Mouse (Mus musculus) C2C12 (cell line): ENCODE results near the gene Stk17b. TPM values are rescaled to one million over a fixed set of nuclear protein-coding genes. Genes with fewer than 3 reads are reported as not detected.
"Not testable (repeated sequence)": the region's sequence is repeated elsewhere in the genome, so short reads cannot be mapped to it uniquely, and the experiment has no call there.

ENCODE experiments used
- H3K27me3 ChIP-seq: one replicate; pipeline ENCODE4 v1.6.1; 2011; ENCODE audit not compliant: control insufficient read depth, insufficient read depth, insufficient read length
- H3K36me3 ChIP-seq: one replicate; pipeline ENCODE4 v1.6.1; 2011; ENCODE audit not compliant: control insufficient read depth, insufficient read depth
- H3K4me3 ChIP-seq: one replicate; pipeline ENCODE4 v1.5.1; 2011; ENCODE audit warnings: mild to moderate bottlenecking, control low read depth; ENCODE audit not compliant: poor library complexity, insufficient read depth, severe bottlenecking
- H3K79me2 ChIP-seq: one replicate; pipeline ENCODE4 v1.6.1; 2011; ENCODE audit not compliant: control insufficient read depth, insufficient read depth
- H3K79me3 ChIP-seq: one replicate; pipeline ENCODE4 v1.6.1; 2011; ENCODE audit warnings: low read depth, control low read depth
- H3ac ChIP-seq: one replicate; pipeline ENCODE3; 2011; ENCODE audit warnings: low read depth; ENCODE audit not compliant: control insufficient read depth, insufficient read length
- CEBPB ChIP-seq: IDR thresholded peaks from one replicate; pipeline ENCODE4 v1.6.1; 2011; ENCODE audit warnings: low read depth, mild to moderate bottlenecking, control low read depth, moderate library complexity
- CTCF ChIP-seq: IDR thresholded peaks from one replicate; pipeline ENCODE4 v1.5.1; 2011; ENCODE audit not compliant: control insufficient read depth, insufficient read depth, insufficient read length
- FOSL1 ChIP-seq: IDR thresholded peaks from one replicate; pipeline ENCODE4 v1.8.0; 2011; ENCODE audit warnings: mild to moderate bottlenecking, low read length; ENCODE audit not compliant: poor library complexity, insufficient read depth, severe bottlenecking
- MAX ChIP-seq: IDR thresholded peaks from one replicate; pipeline ENCODE4 v1.6.1; 2011; ENCODE audit warnings: mild to moderate bottlenecking, control low read depth
- MYOD1 ChIP-seq: IDR thresholded peaks from one replicate; pipeline ENCODE4 v1.6.1; 2011; ENCODE audit warnings: low read depth; ENCODE audit not compliant: control insufficient read depth, insufficient read length
- MYOG ChIP-seq: IDR thresholded peaks from one replicate; pipeline ENCODE4 v1.6.1; 2011; ENCODE audit not compliant: control insufficient read depth, insufficient read length; ENCODE audit errors: extremely low read depth
- USF1 ChIP-seq: IDR thresholded peaks from one replicate; pipeline ENCODE4 v1.6.1; 2011; ENCODE audit warnings: low read depth, mild to moderate bottlenecking, control low read depth, moderate library complexity
- polyA plus RNA-seq: library from polyadenylated mRNA; unstranded; fragments of >200 nt; fragmentation: generic; extraction: Trizol; gene quantifications from one replicate; pipeline ENCODE4 v1.2.1, GENCODE M21; 2012; ENCODE audit warnings: missing spikeins

Gene Stk17b
- polyA plus RNA-seq, 1 experiment = 7.3 TPM

- Histone ChIP-seq H3K4me3 (no peak overlapping the region), H3K27me3 (no peaks in the 10 kb centered on the region), H3K79me2 (no peaks in the 10 kb centered on the region), H3K36me3 (no peaks in the 10 kb centered on the region), H3K79me3 (no peaks in the 10 kb centered on the region), H3ac (no peak overlapping the region)
- no peak for TF ChIP-seq MYOG
- no peak for TF ChIP-seq CEBPB
These were observed 36.5 kb downstream of the Stk17b start for GRCm38 (mm10) chr1:53748571-53748970.

GRCm38 (mm10) chr1:53746001-53746400 lies 39.0 kb downstream of the Stk17b start:
- Histone ChIP-seq H3K36me3 (no peaks in the 10 kb centered on the region), H3K79me2 (no peaks in the 10 kb centered on the region), H3K27me3 (no peaks in the 10 kb centered on the region), H3ac (no peak overlapping the region), H3K4me3 (no peak overlapping the region), H3K79me3 (no peaks in the 10 kb centered on the region)
- TF ChIP-seq FOSL1 (no peak), CTCF (no peak), MYOG (no peak), MYOD1 (no peak), MAX (no peak), CEBPB (no peak), USF1 (no peak)

- no peaks in the 10 kb centered on the region for H3K27me3 ChIP-seq
- no peak overlapping the region for H3ac ChIP-seq
- no peaks in the 10 kb centered on the region for H3K79me2 ChIP-seq
- no peaks in the 10 kb centered on the region for H3K79me3 ChIP-seq
- TF ChIP-seq MYOD1 (no peak), FOSL1 (no peak), MAX (no peak), CTCF (no peak), USF1 (no peak), CEBPB (no peak), MYOG (no peak)
- no peaks in the 10 kb centered on the region for H3K36me3 ChIP-seq
- no peak overlapping the region for H3K4me3 ChIP-seq
These were observed 43.1 kb downstream of the Stk17b start for GRCm38 (mm10) chr1:53741742-53742458.

GRCm38 (mm10) chr1:53740777-53741336 lies 44.2 kb downstream of the Stk17b start:
- no peak for TF ChIP-seq MYOD1
- TF ChIP-seq FOSL1 = no peak
- TF ChIP-seq MAX = no peak
- TF ChIP-seq CEBPB = no peak
- no peak for TF ChIP-seq USF1
- no peak for TF ChIP-seq MYOG
- TF ChIP-seq CTCF = no peak
- H3K4me3 ChIP-seq = no peak overlapping the region
- H3K79me3 ChIP-seq = no peaks in the 10 kb centered on the region
- H3K79me2 ChIP-seq = no peaks in the 10 kb centered on the region
- H3K27me3 ChIP-seq = no peaks in the 10 kb centered on the region
- H3K36me3 ChIP-seq = no peaks in the 10 kb centered on the region
- no peak overlapping the region for H3ac ChIP-seq

GRCm38 (mm10) chr1:53740077-53740776 lies 44.8 kb downstream of the Stk17b start:
- not testable (repeated sequence) for H3K27me3 ChIP-seq, H3K36me3 ChIP-seq, H3K4me3 ChIP-seq, H3K79me3 ChIP-seq, H3K79me2 ChIP-seq, H3ac ChIP-seq

GRCm38 (mm10) chr1:53736583-53736982 lies 48.4 kb downstream of the Stk17b start:
- H3K79me3 ChIP-seq = no peaks in the 10 kb centered on the region
- no peak overlapping the region for H3ac ChIP-seq
- H3K36me3 ChIP-seq = no peaks in the 10 kb centered on the region
- no peaks in the 10 kb centered on the region for H3K79me2 ChIP-seq
- TF ChIP-seq MYOD1 = no peak
- no peak for TF ChIP-seq CEBPB
- TF ChIP-seq MAX = no peak
- no peak for TF ChIP-seq FOSL1
- no peak for TF ChIP-seq USF1
- no peaks in the 10 kb centered on the region for H3K27me3 ChIP-seq
- no peak overlapping the region for H3K4me3 ChIP-seq
